Mouse (Mus musculus) gastrocnemius, postnatal 14 days (tissue): ENCODE measurements around the gene D10Wsu102e. TPM values are rescaled to one million over a fixed set of nuclear protein-coding genes. Genes with fewer than 3 reads are reported as not detected.
"Not testable (repeated sequence)": the region's sequence is repeated elsewhere in the genome, so short reads cannot be mapped to it uniquely, and the experiment has no call there.

Experiments used
- DNase-seq: peaks from one replicate; pipeline ENCODE4 v3.0.0; 2021; ENCODE audit warnings: mixed read lengths
- intact Hi-C: fragments of 180-260 bp; cut with DNase I; formaldehyde crosslinking; loops from one replicate; pipeline ENCODE4 v1.15.1; 2025; ENCODE audit warnings: low total_unique reads
- total RNA-seq, 2 experiments: library from RNA; stranded (reverse); gene quantifications; 2 replicates each; pipeline ENCODE4 v1.2.3; 2021

D10Wsu102e gene
- total RNA-seq, 2 experiments from 2014 or later = 0.64 to 0.70 TPM

- DNase-seq = no peak
- intact Hi-C loops = no loop called here
These were observed 161.0 kb downstream of the D10Wsu102e start for GRCm38 (mm10) chr10:83520990-83521389.

- intact Hi-C loops, DNase-seq: not testable (repeated sequence)
These were observed 164.2 kb downstream of the D10Wsu102e start for GRCm38 (mm10) chr10:83524238-83524637.

GRCm38 (mm10) chr10:83530384-83530967 is 170.5 kb downstream of the D10Wsu102e start:
- no peak for DNase-seq
- intact Hi-C loops = no loop called here

- intact Hi-C loops = no loop called here
These were observed 173.4 kb downstream of the D10Wsu102e start for GRCm38 (mm10) chr10:83533258-83533909.

GRCm38 (mm10) chr10:83533910-83534283 is 173.9 kb downstream of the D10Wsu102e start, which contains the start of gene Aldh1l2:
Aldh1l2 (minus strand) TSS chr10:83534140.
- peak; percentile 70 for DNase-seq
- intact Hi-C loops = no loop called here

More at GRCm38 (mm10) chr10:83533258-83533909, 173.4 kb downstream of the D10Wsu102e start:
- peak; percentile 72 for DNase-seq

GRCm38 (mm10) chr10:83536436-83536835 is 176.4 kb downstream of the D10Wsu102e start:
- intact Hi-C loops = no loop called here
- DNase-seq = no peak

Other genes with a start within 250 kb of the D10Wsu102e start
- gene Slc41a2, start 22.3 kb upstream of the D10Wsu102e start, total RNA-seq = 1 to 10 TPM; 1.4 to 1.8 TPM
- 1 to 10 TPM; 8.9 to 9.5 TPM for gene Aldh1l2, start 173.9 kb downstream of the D10Wsu102e start, total RNA-seq
- 10 to 100 TPM; 11.4 to 12.7 TPM for gene Washc4, start 183.5 kb downstream of the D10Wsu102e start, total RNA-seq